Mouse (Mus musculus): ENCODE results near the gene Cradd.

DNA sequence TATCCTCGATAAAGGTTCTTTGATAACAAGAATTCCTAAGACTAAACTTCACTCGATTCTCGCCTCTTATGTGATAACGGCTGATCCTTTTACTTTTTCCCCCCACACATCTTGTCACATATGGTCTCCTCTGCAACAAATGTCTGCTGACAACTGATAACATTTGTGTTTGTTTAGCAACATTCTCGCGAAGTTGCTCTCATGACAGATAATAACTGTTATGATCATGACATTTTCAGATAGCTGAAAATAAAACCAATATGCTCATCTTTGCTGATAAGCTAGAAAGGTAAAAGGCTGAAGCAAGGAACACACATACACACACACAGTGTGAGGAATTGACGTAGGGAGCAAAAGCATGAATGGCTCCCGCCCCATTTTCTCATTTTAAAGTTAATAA is 34.1 kb downstream of the Cradd start:
- TF ChIP-seq MYOG (IDR thresholded peaks at IDR 0.05; ENCODE audit: control insufficient read depth in 1 of 3, insufficient read depth in 1 of 3, insufficient read length in 2 of 3, low read depth in 2 of 3): no peak
- TF ChIP-seq TCF12 (IDR thresholded peaks at IDR 0.05; ENCODE audit: insufficient read depth, poor library complexity, severe bottlenecking): no peak
- no peak for TF ChIP-seq USF1 (IDR thresholded peaks at IDR 0.05; ENCODE audit: low read depth)
- no peak for TF ChIP-seq POLR2A (IDR thresholded peaks at IDR 0.05; ENCODE audit: insufficient read length, low read depth)
- TF ChIP-seq MAX (IDR thresholded peaks at IDR 0.05; ENCODE audit: low read depth): no peak
